In genomic region chr6:17748866-17749582, GRCm38 (mm10) we compare ENCODE assay signal across 8 mouse cellular contexts. TPM values are rescaled to one million over a fixed set of nuclear protein-coding genes. Genes with fewer than 3 reads are reported as not detected.
DNase-seq lines count a peak whose midpoint lies in the region; ATAC-seq and TF ChIP-seq lines count a peak whose summit lies in the region.

No protein-coding gene starts in this region.

- TF ChIP-seq CTCF in lung, postnatal 0 days (IDR thresholded peaks at IDR 0.05), result peak; percentile 35

- WGBS in forebrain, embryonic 12.5 days, result 1% methylated on average over 18 of the region's 18 CpGs
- 2% methylated on average over 18 of the region's 18 CpGs for WGBS in hindbrain, embryonic 11.5 days
- WGBS in lung, postnatal 0 days, result 4% methylated on average over 18 of the region's 18 CpGs

- peak overlapping the region; percentile 56 for H3K4me3 ChIP-seq in forebrain, embryonic 12.5 days (replicated peaks)
- peak overlapping the region; percentile 45 for H3K4me3 ChIP-seq in hindbrain, embryonic 11.5 days (ENCODE audit: low read depth, low read length)
- peak overlapping the region; percentile 43 for H3K4me3 ChIP-seq in lung, postnatal 0 days (ENCODE audit: low read depth, low read length)

- H3K9ac ChIP-seq in forebrain, embryonic 12.5 days, result peak overlapping the region; percentile 75
- H3K9ac ChIP-seq in hindbrain, embryonic 11.5 days (ENCODE audit: low read depth, low read length), result peak overlapping the region; percentile 67
- H3K9ac ChIP-seq in lung, postnatal 0 days (replicated peaks; ENCODE audit: low read depth), result peak overlapping the region; percentile 48

- 0 out of 2 replicates have a peak, but pooled peaks have one; percentile 25 for TF ChIP-seq EP300 in lung, postnatal 0 days (IDR thresholded peaks at IDR 0.05)

- no peaks in the 10 kb centered on the region for H3K27me3 ChIP-seq in forebrain, embryonic 12.5 days
- no peaks in the 10 kb centered on the region for H3K27me3 ChIP-seq in hindbrain, embryonic 11.5 days (ENCODE audit: control insufficient read depth, insufficient read depth, low read length)
- no peaks in the 10 kb centered on the region for H3K27me3 ChIP-seq in lung, postnatal 0 days (replicated peaks; ENCODE audit: insufficient read depth, low read length)

- ATAC-seq in cerebellum, adult (ENCODE audit: insufficient number of reproducible peaks, low FRiP score, low TSS enrichment), result peak; percentile 99
- peak; percentile 99 for ATAC-seq in forebrain, embryonic 12.5 days (ENCODE audit: low FRiP score)
- peak; percentile 99 for ATAC-seq in hindbrain, embryonic 11.5 days (ENCODE audit: low FRiP score)
- peak; percentile 96 for ATAC-seq in lung, postnatal 0 days

- H3K27ac ChIP-seq in forebrain, embryonic 12.5 days, result peak overlapping the region; percentile 95
- peak overlapping the region; percentile 91 for H3K27ac ChIP-seq in hindbrain, embryonic 11.5 days (ENCODE audit: low read depth, low read length)
- peak overlapping the region; percentile 84 for H3K27ac ChIP-seq in lung, postnatal 0 days (ENCODE audit: low read length)

- peak; percentile 92 for DNase-seq in MEL-GATA-1-ER (ENCODE audit: extremely low read depth, low read depth)
- DNase-seq in hindbrain, embryonic 11.5 days (ENCODE audit: low spot score), result peak; percentile 87
- DNase-seq in layer of hippocampus, postnatal 14 days (ENCODE audit: low spot score in 2 of 2), result peak; percentile 67 to 85
- DNase-seq in lung, postnatal 0 days (ENCODE audit: low spot score), result peak; percentile 95
- DNase-seq in ovary, postnatal 10 days (ENCODE audit: low spot score), result peak; percentile 13
- DNase-seq in thymus, postnatal 0 days (ENCODE audit: low spot score), result peak; percentile 67

- H3K4me1 ChIP-seq in forebrain, embryonic 12.5 days, result peaks cover 20% of the 10 kb centered on the region
- no peaks in the 10 kb centered on the region for H3K4me1 ChIP-seq in hindbrain, embryonic 11.5 days (replicated peaks; ENCODE audit: control insufficient read depth, insufficient read depth, low read length)
- peaks cover 12% of the 10 kb centered on the region; the same call in 1 of the 2 replicates for H3K4me1 ChIP-seq in lung, postnatal 0 days (ENCODE audit: insufficient read depth, low read depth, low read length)

- H3K9me3 ChIP-seq in forebrain, embryonic 12.5 days, result no peaks in the 10 kb centered on the region
- no peaks in the 10 kb centered on the region for H3K9me3 ChIP-seq in hindbrain, embryonic 11.5 days (ENCODE audit: control insufficient read depth, low read length)
- H3K9me3 ChIP-seq in lung, postnatal 0 days (ENCODE audit: low read length), result no peaks in the 10 kb centered on the region

- H3K4me2 ChIP-seq in forebrain, embryonic 12.5 days, result peak overlapping the region; percentile 62
- peak overlapping the region; percentile 36 for H3K4me2 ChIP-seq in hindbrain, embryonic 11.5 days (replicated peaks; ENCODE audit: low read depth, low read length)
- peak overlapping the region; percentile 73 for H3K4me2 ChIP-seq in lung, postnatal 0 days (replicated peaks; ENCODE audit: low read depth, low read length)

- H3K36me3 ChIP-seq in forebrain, embryonic 12.5 days (replicated peaks), result no peaks in the 10 kb centered on the region
- no peaks in the 10 kb centered on the region for H3K36me3 ChIP-seq in hindbrain, embryonic 11.5 days (ENCODE audit: control insufficient read depth, insufficient read depth, low read length)
- H3K36me3 ChIP-seq in lung, postnatal 0 days (ENCODE audit: insufficient read depth, low read length), result no peaks in the 10 kb centered on the region

RNA-seq across cellular contexts. Expression of gene St7, which starts 56.3 kb away (rescaled TPM):
- polyA plus RNA-seq in forebrain, embryonic 12.5 days (2016; fragmentation: Nextera tagmentation; extraction: Ambion mirVana), result 45.6 and 48.6 TPM in 2 replicates
- 43.1 and 52.1 TPM in 2 replicates for polyA plus RNA-seq in hindbrain, embryonic 11.5 days (2014; fragmentation: Nextera tagmentation; extraction: Ambion mirVana)
- 10 to 100 TPM; 40.8 to 42.2 TPM for total RNA-seq in layer of hippocampus, postnatal 14 days (2021)
- polyA plus RNA-seq in lung, postnatal 0 days (2015; fragmentation: Nextera tagmentation; extraction: Ambion mirVana), result 23.7 and 24.5 TPM in 2 replicates
- 15.4 and 16.5 TPM in 2 replicates for polyA plus RNA-seq in thymus, postnatal 0 days (2015; fragmentation: Nextera tagmentation; extraction: Ambion mirVana)

Comparison
In these comparisons a context has a peak if more than half of its experiments do, and no peak if none do; other contexts are left out.
1. Peak in every context shown above with its lines: DNase-seq, ATAC-seq, H3K4me3 ChIP-seq and H3K27ac ChIP-seq.
2. DNase-seq: peak in every context shown above with its lines; median percentile 95 in lung, postnatal 0 days; 92 in MEL-GATA-1-ER; 87 in hindbrain, embryonic 11.5 days; 76 in layer of hippocampus, postnatal 14 days; 67 in thymus, postnatal 0 days; 13 in ovary, postnatal 10 days.